Mouse (Mus musculus): ENCODE data around the gene Prss44.
"Not testable (repeated sequence)": the region's sequence is repeated elsewhere in the genome, so short reads cannot be mapped to it uniquely, and the experiment has no call there.

Gene Prss44

GRCm38 (mm10) chr9:110813789-110814188, at the start of gene Prss44:
Prss44 (plus strand) TSS chr9:110813994.
- no peak for DNase-seq (ENCODE audit: extremely low spot score)

DNA sequence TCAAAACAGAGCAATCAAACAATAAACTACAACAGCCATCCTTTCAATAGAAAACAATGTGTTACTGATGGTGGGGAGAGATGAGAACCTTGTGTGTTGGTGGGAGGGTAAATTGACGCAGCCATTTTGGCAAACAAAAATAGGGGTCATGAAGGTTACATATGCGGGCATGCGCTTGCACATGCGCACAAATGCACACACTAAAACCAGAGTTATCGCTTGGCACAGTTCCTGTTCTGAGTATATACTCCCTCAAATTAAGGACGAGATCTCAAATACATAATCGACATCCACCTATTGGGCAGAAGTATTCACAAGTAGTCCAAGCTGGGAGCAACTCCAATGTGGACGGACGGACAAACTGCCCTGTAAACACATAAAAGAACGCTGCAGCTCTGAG, 41.5 kb upstream of the Prss44 start:
- no peak for DNase-seq (ENCODE audit: extremely low spot score)

GRCm38 (mm10) chr9:110774403-110775268, 39.2 kb upstream of the Prss44 start:
- no peak for DNase-seq (ENCODE audit: extremely low spot score)

- no peak for DNase-seq (ENCODE audit: extremely low spot score)
Observed at GRCm38 (mm10) chr9:110775269-110776022, 38.3 kb upstream of the Prss44 start.

DNA sequence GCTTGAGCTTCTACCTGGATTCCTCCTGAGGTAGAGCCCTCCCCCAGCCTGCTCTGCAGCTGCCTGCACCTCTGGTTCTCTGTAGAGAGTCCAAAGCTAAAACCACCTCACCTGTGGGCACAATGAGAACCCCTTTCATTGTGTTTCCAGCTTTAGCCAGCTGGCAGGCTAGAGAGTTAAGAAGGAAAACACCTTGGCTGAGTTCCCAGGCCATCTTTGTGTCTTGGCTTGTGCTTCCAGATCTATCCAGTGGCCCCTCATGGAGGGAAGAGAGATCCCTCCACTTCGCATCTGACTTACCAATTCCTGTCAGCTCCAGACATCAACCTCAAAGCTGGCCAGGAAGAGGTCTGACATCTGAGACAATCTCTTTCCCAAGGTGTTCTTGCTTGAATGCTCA, 35.7 kb upstream of the Prss44 start:
- no peak for DNase-seq (ENCODE audit: extremely low spot score)

GRCm38 (mm10) chr9:110778559-110778958, 35.2 kb upstream of the Prss44 start:
- DNase-seq (ENCODE audit: extremely low spot score), result no peak

- peak; percentile 29 for DNase-seq (ENCODE audit: extremely low spot score)
Observed at GRCm38 (mm10) chr9:110779242-110779913, 34.4 kb upstream of the Prss44 start.

DNA sequence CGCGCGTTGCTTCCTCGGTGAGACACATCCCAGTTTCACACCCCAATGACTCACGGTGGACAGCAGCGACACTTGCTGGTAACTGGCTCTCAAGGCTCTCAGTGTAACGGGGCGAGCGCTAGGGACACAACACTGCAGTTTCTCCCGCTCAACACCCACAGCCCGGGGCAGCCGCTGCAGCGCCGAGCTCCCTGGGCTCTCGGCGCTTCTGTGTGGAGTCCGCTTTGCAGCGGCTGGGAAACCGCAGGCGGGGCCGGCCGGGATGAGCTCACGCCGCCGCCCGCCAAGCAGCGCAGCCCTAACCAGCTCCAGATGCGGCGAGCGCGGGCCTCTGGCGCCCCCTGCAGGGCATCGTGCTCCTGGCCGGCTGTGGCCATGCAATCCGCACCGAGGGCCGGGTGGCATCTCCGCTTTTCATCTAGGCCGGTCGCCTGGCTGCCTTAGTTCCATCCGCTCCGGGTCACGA, 32.5 kb upstream of the Prss44 start:
- peak; percentile 97 for DNase-seq (ENCODE audit: extremely low spot score)

DNA sequence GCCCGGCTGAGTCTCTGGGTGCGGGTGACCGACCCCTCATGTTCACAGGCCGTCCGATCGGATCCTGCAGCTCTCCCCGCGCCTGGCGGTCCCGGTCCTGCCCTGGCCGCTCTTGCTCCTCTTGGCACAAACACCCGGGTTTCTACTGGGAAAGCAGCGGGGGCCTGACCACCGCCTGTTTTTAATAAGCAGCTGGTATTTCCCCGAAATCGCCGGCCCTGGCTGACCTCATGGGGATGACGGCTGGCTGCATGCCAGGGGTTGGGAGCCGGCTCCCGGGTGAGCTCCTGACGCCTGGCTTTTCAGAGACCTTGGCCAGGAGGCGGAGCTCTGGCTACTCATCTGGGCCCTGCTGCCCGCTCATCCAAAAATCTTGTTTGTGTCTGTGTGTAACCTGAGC, 32.1 kb upstream of the Prss44 start:
- DNase-seq (ENCODE audit: extremely low spot score), result no peak

- DNase-seq (ENCODE audit: extremely low spot score), result no peak
Observed at GRCm38 (mm10) chr9:110783611-110784010, 30.2 kb upstream of the Prss44 start.

DNA sequence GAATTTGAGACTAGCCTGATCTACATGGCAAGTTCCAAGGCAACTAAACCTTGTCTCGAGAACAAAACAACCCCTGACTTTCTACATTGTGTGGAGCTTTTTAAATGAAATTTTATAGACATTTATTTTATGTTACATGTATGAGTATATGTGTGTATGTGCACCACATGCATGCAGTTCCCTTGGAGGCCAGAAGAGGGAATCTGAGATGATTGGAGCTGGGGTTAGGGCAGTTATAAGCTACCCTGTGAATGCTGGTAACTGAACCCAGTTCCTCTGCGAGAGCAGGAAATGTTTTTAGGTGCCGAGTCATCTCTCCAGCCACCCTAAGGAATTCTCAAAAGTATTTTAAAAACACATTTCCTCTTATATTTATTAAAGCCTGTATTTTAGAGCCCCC, 25.6 kb upstream of the Prss44 start:
- no peak for DNase-seq (ENCODE audit: extremely low spot score)

GRCm38 (mm10) chr9:110790462-110790861, 23.3 kb upstream of the Prss44 start:
- DNase-seq (ENCODE audit: extremely low spot score), result no peak

- DNase-seq (ENCODE audit: extremely low spot score), result no peak
Observed at GRCm38 (mm10) chr9:110797013-110797412, 16.8 kb upstream of the Prss44 start.

- no peak for DNase-seq (ENCODE audit: extremely low spot score)
Observed at GRCm38 (mm10) chr9:110797866-110798265, 15.9 kb upstream of the Prss44 start, which contains the start of gene Prss42. Prss42 (plus strand) TSS chr9:110798166.

GRCm38 (mm10) chr9:110800834-110801479, 12.8 kb upstream of the Prss44 start:
- DNase-seq (ENCODE audit: extremely low spot score), result no peak

- DNase-seq (ENCODE audit: extremely low spot score), result no peak
Observed at GRCm38 (mm10) chr9:110803294-110803693, 10.5 kb upstream of the Prss44 start.

DNA sequence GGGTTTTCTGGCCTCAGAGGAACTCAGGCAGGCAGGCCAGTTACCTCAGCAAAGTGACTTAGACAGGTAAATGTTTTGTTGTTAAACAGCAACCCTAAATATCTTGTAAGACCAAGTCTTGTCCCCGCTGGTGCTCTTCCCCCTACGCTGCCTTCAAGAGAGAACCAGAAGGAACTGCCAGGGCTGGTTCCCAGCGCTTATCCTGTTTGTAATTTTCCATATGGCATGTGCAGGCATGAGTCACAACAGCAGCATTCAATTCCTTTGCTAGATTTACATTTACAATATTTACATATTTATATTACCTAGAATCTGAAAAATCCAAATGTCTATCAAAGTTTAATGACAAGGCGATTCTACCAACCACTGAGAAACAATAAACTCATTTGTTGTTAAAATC, 3.7 kb upstream of the Prss44 start:
- no peak for DNase-seq (ENCODE audit: extremely low spot score)

GRCm38 (mm10) chr9:110820546-110820945, 6.8 kb downstream of the Prss44 start:
- DNase-seq (ENCODE audit: extremely low spot score), result not testable (repeated sequence)

DNA sequence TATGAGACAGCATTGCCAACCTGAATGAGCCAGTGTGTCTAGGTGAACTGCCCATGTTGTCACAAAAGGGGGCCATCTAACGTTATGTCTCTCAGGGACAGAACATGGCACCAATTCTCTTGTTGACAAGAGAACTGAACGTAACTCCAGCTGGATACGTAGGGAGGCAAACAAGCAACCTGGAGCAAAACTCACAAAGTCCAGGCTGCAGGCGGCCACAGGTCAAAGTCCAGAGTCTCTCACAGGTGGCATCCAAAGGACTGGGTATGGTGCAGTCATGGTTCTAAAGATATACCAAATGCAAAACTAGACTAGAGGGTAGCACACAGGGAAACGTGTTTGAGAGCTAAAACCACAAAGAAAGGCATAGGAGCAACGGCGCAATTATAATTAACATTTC, 7.6 kb downstream of the Prss44 start:
- DNase-seq (ENCODE audit: extremely low spot score), result no peak

GRCm38 (mm10) chr9:110825426-110825825, 11.6 kb downstream of the Prss44 start:
- no peak for DNase-seq (ENCODE audit: extremely low spot score)

GRCm38 (mm10) chr9:110825832-110826231, 12.0 kb downstream of the Prss44 start:
- DNase-seq (ENCODE audit: extremely low spot score), result no peak

DNA sequence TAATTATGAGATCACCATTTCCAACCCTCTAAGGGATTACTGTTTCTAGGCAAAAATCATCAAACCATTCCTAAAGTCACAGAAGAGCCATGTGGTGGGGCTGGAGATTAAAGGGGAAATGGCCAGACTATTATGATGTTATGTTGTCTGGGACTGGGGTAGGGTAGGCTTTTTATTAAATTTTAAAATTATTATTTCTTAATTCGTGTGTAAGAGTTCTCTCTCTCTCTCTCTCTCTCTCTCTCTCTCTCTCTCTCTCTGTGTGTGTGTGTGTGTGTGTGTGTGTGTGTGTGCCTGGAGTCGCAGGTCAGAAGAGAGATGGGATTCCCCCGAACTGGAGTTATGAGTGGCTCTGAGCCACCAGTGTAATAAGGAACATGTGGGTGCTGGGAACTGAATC, 12.6 kb downstream of the Prss44 start, which contains the start of gene Prss43:
TSS of gene Prss43 (plus strand) at position 301 of the 400 bp plus-strand sequence.
- DNase-seq (ENCODE audit: extremely low spot score), result no peak
